ENCODE assay signal across 12 mouse cellular contexts in the genomic region with DNA sequence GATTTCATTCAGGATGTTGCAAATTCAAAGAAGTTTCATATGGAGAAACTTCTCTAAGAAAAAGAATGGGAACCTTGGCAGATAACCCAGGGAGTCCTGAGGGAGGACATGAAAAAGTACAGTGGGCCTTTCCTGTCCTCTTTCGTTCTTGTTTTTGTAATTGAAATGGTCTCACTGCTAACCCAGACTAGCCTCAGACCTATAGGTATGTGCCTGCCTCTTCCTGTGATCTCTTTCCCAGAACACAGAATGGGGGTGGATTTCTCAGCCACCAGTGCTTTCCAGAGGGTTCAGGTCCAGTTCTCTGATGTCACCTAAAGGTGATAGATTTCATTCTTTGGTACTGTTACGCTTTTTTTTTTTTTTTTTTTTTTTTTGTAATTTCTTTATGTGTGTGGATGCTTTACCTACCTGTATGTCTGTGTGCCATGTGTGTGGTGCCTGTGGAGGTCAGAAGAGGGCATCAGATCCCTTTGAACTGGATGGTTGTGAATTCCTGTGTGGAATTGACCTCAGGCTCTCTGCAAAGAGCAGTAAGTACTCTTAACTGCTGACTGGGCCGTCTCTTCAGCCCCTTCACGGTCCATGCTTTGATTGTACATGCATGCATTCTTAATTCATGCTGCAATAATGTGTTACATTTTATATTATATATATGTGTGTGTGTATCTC. TPM values are rescaled to one million over a fixed set of nuclear protein-coding genes. Genes with fewer than 3 reads are reported as not detected.
A peak's percentile ranks its signal among the peaks of the same experiment; 100 is the strongest.
DNase-seq lines count a peak whose midpoint lies in the region; ATAC-seq and TF ChIP-seq lines count a peak whose summit lies in the region.
"Had no signal": no experiment of that assay in that cellular context is flagged by ENCODE, and none has a peak within 500 bp of the region (broad histone marks: within the 10 kb centered on the region; RNA-seq: fewer than 3 reads in every experiment).

No protein-coding gene starts in this region.

- H3K27me3 ChIP-seq in kidney, embryonic 16.5 days (ENCODE audit: insufficient read depth, low read length) = no peaks in the 10 kb centered on the region
- no peaks in the 10 kb centered on the region for H3K27me3 ChIP-seq in CH12.LX (replicated peaks)
- H3K27me3 ChIP-seq: midbrain, embryonic 12.5 days; neural tube, embryonic 15.5 days had no signal

- TF ChIP-seq CTCF in CH12.LX (conservative IDR thresholded peaks at IDR 0.05 in 1 of 2, IDR thresholded peaks at IDR 0.05 in 1 of 2; ENCODE audit: low read depth in 2 of 2, low read length in 2 of 2) = peak in 1 of 2 experiments; percentile 22; a peak in 2 of 4 replicates
- TF ChIP-seq CTCF in left cerebral cortex, adult 2 months (IDR thresholded peaks at IDR 0.05) = no peak; the same call in 1 of the 2 replicates

- no peak for TF ChIP-seq POLR2A in CH12.LX (IDR thresholded peaks at IDR 0.05; ENCODE audit: low read depth, low read length)

- H3K9ac ChIP-seq in kidney, embryonic 16.5 days (replicated peaks; ENCODE audit: low read length) = no peak overlapping the region
- H3K9ac ChIP-seq in CH12.LX (ENCODE audit: insufficient read depth, low read depth) (no peak overlapping the region), ES-E14 (ENCODE audit: insufficient read depth, low read depth, low read length, poor library complexity, severe bottlenecking) (peak overlapping the region; percentile 37; the same call in 1 of the 2 replicates)
- H3K9ac ChIP-seq: midbrain, embryonic 12.5 days; neural tube, embryonic 15.5 days had no signal

- 34% methylated on average over 4 of the region's 4 CpGs for WGBS in kidney, embryonic 16.5 days

- dilution Hi-C loops in CH12.LX (cut with MboI; ENCODE audit: extremely low pct_ligation_motif_present, extremely low pct_unique_long_range_greater_than_20kb, low sequenced_read_pairs) = no loop called here

- H3K9me3 ChIP-seq in kidney, embryonic 16.5 days (ENCODE audit: low read length) = no peaks in the 10 kb centered on the region
- no peaks in the 10 kb centered on the region for H3K9me3 ChIP-seq in CH12.LX (replicated peaks; ENCODE audit: low read length)
- no peaks in the 10 kb centered on the region for H3K9me3 ChIP-seq in ES-E14 (ENCODE audit: control insufficient read depth, insufficient read depth, low read depth, low read length)
- H3K9me3 ChIP-seq: midbrain, embryonic 12.5 days; neural tube, embryonic 15.5 days had no signal

- no peak overlapping the region; the same call in 1 of the 2 replicates for H3K4me2 ChIP-seq in kidney, embryonic 16.5 days (replicated peaks; ENCODE audit: low read depth, low read length)
- no peak overlapping the region for H3K4me2 ChIP-seq in CH12.LX (ENCODE audit: insufficient read depth, low read depth, poor library complexity, severe bottlenecking)
- H3K4me2 ChIP-seq: midbrain, embryonic 12.5 days had no signal

- DNase-seq in kidney, adult 11 months = peak; percentile 39
- no peak for DNase-seq in CH12.LX (ENCODE audit: extremely low read depth)
- no peak for DNase-seq in ES-E14 (ENCODE audit: low read depth, low spot score)
- peak; percentile 26 to 58 for DNase-seq in kidney, postnatal 25 days
- DNase-seq in spleen, postnatal 4 days (ENCODE audit: low spot score in 2 of 2) = no peak
- DNase-seq in left cerebral cortex, adult 2 months (ENCODE audit: extremely low spot score in 1 of 2, low spot score in 2 of 2) = no peak
- DNase-seq: cerebellum, postnatal 14 days had no signal

- no peak overlapping the region for H3K4me3 ChIP-seq in kidney, embryonic 16.5 days (ENCODE audit: low read length)
- H3K4me3 ChIP-seq in CH12.LX (replicated peaks in 1 of 3; ENCODE audit: low read depth in 2 of 3, low read length in 2 of 3, poor library complexity in 1 of 3) = no peak overlapping the region
- peak overlapping the region in 1 of 2 experiments; percentile 14; a peak in 1 of 4 replicates for H3K4me3 ChIP-seq in ES-E14 (ENCODE audit: insufficient read depth in 1 of 2, low read depth in 1 of 2, low read length in 2 of 2, poor library complexity in 1 of 2, severe bottlenecking in 1 of 2)
- H3K4me3 ChIP-seq in left cerebral cortex, adult 2 months = no peak overlapping the region
- H3K4me3 ChIP-seq: erythroblast, embryonic 14.5 days; midbrain, embryonic 12.5 days; neural tube, embryonic 15.5 days had no signal

- H3K4me1 ChIP-seq in kidney, embryonic 16.5 days (ENCODE audit: insufficient read depth, low read length) = peaks cover 40% of the 10 kb centered on the region
- peaks cover 0 to 31% of the 10 kb centered on the region in 2 experiments; a peak in 2 of 4 replicates for H3K4me1 ChIP-seq in CH12.LX (ENCODE audit: control insufficient read depth in 1 of 2, insufficient read depth in 2 of 2)
- H3K4me1 ChIP-seq in ES-E14 (ENCODE audit: control insufficient read depth in 2 of 2, insufficient read depth in 2 of 2, low read length in 2 of 2, poor library complexity in 1 of 2) = peaks cover 0 to 9% of the 10 kb centered on the region in 2 experiments; a peak in 1 of 4 replicates

- peak; percentile 17 for TF ChIP-seq RAD21 in CH12.LX (IDR thresholded peaks at IDR 0.05; ENCODE audit: low read depth, low read length)

- in situ Hi-C loops in CH12.LX (cut with MboI; ENCODE audit: low pct_ligation_motif_present, low pct_unique_long_range_greater_than_20kb, low sequenced_read_pairs) (loop anchor here (5.0 kb wide), 1 partner anchor 77 kb away; no protein-coding TSS in a partner anchor), ES-E14 (cut with MboI; ENCODE audit: low sequenced_read_pairs in 2 of 2, unreplicated experiment in 2 of 2) (no loop called here)

- peaks cover 50% of the 10 kb centered on the region for H3K79me2 ChIP-seq in CH12.LX (replicated peaks; ENCODE audit: control insufficient read depth, extremely low read depth, insufficient read depth, poor library complexity, severe bottlenecking)

- H3K27ac ChIP-seq in kidney, embryonic 16.5 days (ENCODE audit: low read length) = no peak overlapping the region
- H3K27ac ChIP-seq in CH12.LX (ENCODE audit: insufficient read depth, low read depth) (no peak overlapping the region), ES-E14 (ENCODE audit: insufficient read depth, low read depth, low read length, poor library complexity, severe bottlenecking) (peak overlapping the region; percentile 67; the same call in 1 of the 2 replicates)
- no peak overlapping the region for H3K27ac ChIP-seq in left cerebral cortex, adult 2 months
- H3K27ac ChIP-seq: midbrain, embryonic 12.5 days; neural tube, embryonic 15.5 days had no signal

- H3K36me3 ChIP-seq in kidney, embryonic 16.5 days (ENCODE audit: insufficient read depth, low read length) = no peaks in the 10 kb centered on the region
- peaks cover 0 to 2% of the 10 kb centered on the region in 2 experiments for H3K36me3 ChIP-seq in CH12.LX (replicated peaks in 1 of 2; ENCODE audit: control insufficient read depth in 1 of 2, insufficient read depth in 1 of 2, low read length in 1 of 2)
- H3K36me3 ChIP-seq in ES-E14 (ENCODE audit: control insufficient read depth, insufficient read depth, low read length, poor library complexity, severe bottlenecking) = peaks cover 2% of the 10 kb centered on the region; the same call in 1 of the 2 replicates
- H3K36me3 ChIP-seq: midbrain, embryonic 12.5 days; neural tube, embryonic 15.5 days had no signal

- intact Hi-C loops in left cerebral cortex, adult 2 months (cut with DNase I) = no loop called here

- no peak for ATAC-seq in kidney, embryonic 16.5 days (ENCODE audit: low FRiP score, low TSS enrichment)

- no peak for TF ChIP-seq EP300 in CH12.LX (IDR thresholded peaks at IDR 0.05; ENCODE audit: low read length)

TF ChIP-seq in CH12.LX, 34 proteins besides CTCF, POLR2A, EP300 and RAD21 (continues in another document):
- TF ChIP-seq NELFE (IDR thresholded peaks at IDR 0.05; ENCODE audit: low read depth, low read length) (no peak), MEF2A (IDR thresholded peaks at IDR 0.05; ENCODE audit: borderline replicate concordance, low read depth, low read length) (no peak), JUN (IDR thresholded peaks at IDR 0.05; ENCODE audit: insufficient read depth, low read depth, low read length) (no peak), MAX (IDR thresholded peaks at IDR 0.05; ENCODE audit: low read length) (no peak), TBP (conservative IDR thresholded peaks at IDR 0.05; ENCODE audit: low read depth, low read length) (no peak), ZNF384 (IDR thresholded peaks at IDR 0.05; ENCODE audit: low read depth, low read length) (no peak), PAX5 (IDR thresholded peaks at IDR 0.05; ENCODE audit: low read length) (no peak), KAT2A (IDR thresholded peaks at IDR 0.05; ENCODE audit: insufficient replicate concordance, low read length) (no peak), SIN3A (IDR thresholded peaks at IDR 0.05; ENCODE audit: low read length) (no peak), RCOR1 (conservative IDR thresholded peaks at IDR 0.05; ENCODE audit: low read depth, low read length) (no peak)

TF ChIP-seq in ES-E14, 5 proteins besides CTCF, POLR2A, EP300 and RAD21:
- TF ChIP-seq MAFK (IDR thresholded peaks at IDR 0.05; ENCODE audit: insufficient read depth, low read depth, low read length) (0 out of 2 replicates have a peak, but pooled peaks have one; percentile 7), HCFC1 (IDR thresholded peaks at IDR 0.05; ENCODE audit: borderline replicate concordance, insufficient read depth, low read length) (no peak), CHD2 (IDR thresholded peaks at IDR 0.05; ENCODE audit: low read depth, low read length) (no peak), ZC3H11A (IDR thresholded peaks at IDR 0.05; ENCODE audit: borderline replicate concordance, low read depth, low read length) (no peak), ZNF384 (IDR thresholded peaks at IDR 0.05; ENCODE audit: low read depth, low read length) (0 out of 2 replicates have a peak, but pooled peaks have one; percentile 38)

RNA-seq across cellular contexts. Expression of a gene that starts 3.8 kb away (rescaled TPM):
- 437 and 471 TPM in 2 replicates for polyA plus RNA-seq in kidney, embryonic 16.5 days (2015; fragmentation: Nextera tagmentation; extraction: Ambion mirVana)
- total RNA-seq in CH12.LX (2012; rRNA removed) (68.9 and 84.3 TPM in 2 replicates), CH12.LX (2014; rRNA removed) (266 and 306 TPM in 2 replicates), ES-E14 (2012; rRNA removed) (272 and 391 TPM in 2 replicates)
- 151 and 155 TPM in 2 replicates for polyA plus RNA-seq in CH12.LX (2012; ENCODE audit: insufficient read length, low read depth)
- total RNA-seq in left cerebral cortex, adult 2 months (2021) = 100 to 1,000 TPM; 154 to 157 TPM

RNA-seq across cellular contexts. Expression of a gene that starts 56.0 kb away (rescaled TPM):
- 1.1 and 1.8 TPM in 2 replicates for polyA plus RNA-seq in kidney, embryonic 16.5 days (2015; fragmentation: Nextera tagmentation; extraction: Ambion mirVana)
- total RNA-seq in CH12.LX (2012; rRNA removed) (0.13 TPM in 1 of 2 replicates, not detected in the other), CH12.LX (2014; rRNA removed) (0.19 and 0.30 TPM in 2 replicates), ES-E14 (2012; rRNA removed) (0.32 and 0.62 TPM in 2 replicates)
- polyA plus RNA-seq in CH12.LX (2012; ENCODE audit: insufficient read length, low read depth) = 0.19 and 0.21 TPM in 2 replicates
- total RNA-seq in left cerebral cortex, adult 2 months (2021) = 1 to 10 TPM in 1 of 2 experiments, under 1 TPM in 1; 0.88 to 1.1 TPM
- total RNA-seq: gastrocnemius, adult 18-20 months had no signal
- polyA plus RNA-seq: erythroblast, embryonic 14.5 days had no signal

Comparison
In these comparisons a context has a peak if more than half of its experiments do, and no peak if none do; other contexts are left out.
1. DNase-seq: peak in kidney, adult 11 months (single experiment) and kidney, postnatal 25 days (2 of 2); none in CH12.LX (single experiment), ES-E14 (single experiment), spleen, postnatal 4 days (0 of 2) and left cerebral cortex, adult 2 months (0 of 2).